In the genomic region with DNA sequence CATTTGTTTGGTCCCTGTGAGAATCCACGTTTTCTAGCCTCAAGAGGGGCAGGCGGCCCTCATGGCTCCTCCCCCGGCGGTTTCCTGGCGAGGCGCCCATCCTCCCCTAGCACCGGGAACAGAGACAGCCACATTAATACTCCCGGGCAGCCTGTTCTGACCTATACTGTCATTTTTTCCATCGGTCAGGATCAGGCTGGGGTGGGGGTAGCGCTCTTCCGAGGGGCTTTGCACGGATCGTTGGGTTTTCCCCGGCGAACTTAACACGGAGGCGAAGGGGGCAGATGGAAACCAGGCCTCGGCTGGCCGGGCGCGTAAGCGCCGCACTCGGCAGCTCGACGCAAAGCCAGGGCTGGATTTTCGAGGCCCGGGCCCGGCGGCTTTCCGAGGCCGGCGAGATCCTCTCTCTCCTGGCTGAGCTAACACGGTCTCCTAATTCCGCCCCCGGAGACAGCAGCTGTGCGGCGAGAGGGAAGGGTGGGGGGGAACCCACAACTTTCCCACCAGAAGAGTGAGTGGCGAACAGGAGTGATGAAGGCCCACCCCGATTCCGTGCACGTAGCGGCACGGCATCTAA, we compare ENCODE assay signal across 8 mouse cellular contexts. TPM values are rescaled to one million over a fixed set of nuclear protein-coding genes. Genes with fewer than 3 reads are reported as not detected.
DNase-seq lines count a peak whose midpoint lies in the region; ATAC-seq and TF ChIP-seq lines count a peak whose summit lies in the region.

No protein-coding gene starts in this region.

- H3K27ac ChIP-seq in forebrain, postnatal 0 days (ENCODE audit: low read depth, low read length) = peak overlapping the region; percentile 10; the same call in 1 of the 2 replicates
- peak overlapping the region; percentile 58 for H3K27ac ChIP-seq in hindbrain, embryonic 11.5 days (ENCODE audit: low read depth, low read length)
- peak overlapping the region; percentile 62 for H3K27ac ChIP-seq in limb, embryonic 11.5 days (replicated peaks; ENCODE audit: low read depth, low read length)
- peak overlapping the region; percentile 92 for H3K27ac ChIP-seq in midbrain, embryonic 10.5 days (replicated peaks)
- H3K27ac ChIP-seq in stomach, postnatal 0 days (replicated peaks) = peak overlapping the region; percentile 75

- H3K4me2 ChIP-seq in forebrain, postnatal 0 days (ENCODE audit: low read depth) = peak overlapping the region; percentile 59
- H3K4me2 ChIP-seq in hindbrain, embryonic 11.5 days (replicated peaks; ENCODE audit: low read depth, low read length) = peak overlapping the region; percentile 66
- peak overlapping the region; percentile 65 for H3K4me2 ChIP-seq in limb, embryonic 11.5 days (ENCODE audit: low read depth, severe bottlenecking)
- peak overlapping the region; percentile 56 for H3K4me2 ChIP-seq in stomach, postnatal 0 days (replicated peaks; ENCODE audit: low read depth)

- peak; percentile 45 to 51 for DNase-seq in frontal cortex, postnatal 36 days (ENCODE audit: low spot score in 2 of 2)
- DNase-seq in frontal cortex, postnatal 14 days (ENCODE audit: low spot score in 2 of 2) = no peak
- DNase-seq in adrenal gland, postnatal 10 days = peak; percentile 81
- DNase-seq in forebrain, postnatal 0 days = peak; percentile 66
- peak; percentile 73 for DNase-seq in hindbrain, embryonic 11.5 days (ENCODE audit: low spot score)
- DNase-seq in limb, embryonic 11.5 days (ENCODE audit: low spot score) = peak; percentile 72
- DNase-seq in midbrain, embryonic 10.5 days (ENCODE audit: low spot score) = peak; percentile 72
- peak; percentile 62 for DNase-seq in stomach, postnatal 0 days (ENCODE audit: low spot score)

- peak overlapping the region; percentile 31 for H3K4me3 ChIP-seq in forebrain, postnatal 0 days (ENCODE audit: low read depth, low read length)
- H3K4me3 ChIP-seq in hindbrain, embryonic 11.5 days (ENCODE audit: low read depth, low read length) = peak overlapping the region; percentile 16; the same call in 1 of the 2 replicates
- H3K4me3 ChIP-seq in limb, embryonic 11.5 days (ENCODE audit: low read depth, low read length) = peak overlapping the region; percentile 37
- H3K4me3 ChIP-seq in midbrain, embryonic 10.5 days = peak overlapping the region; percentile 60
- H3K4me3 ChIP-seq in stomach, postnatal 0 days (ENCODE audit: low read depth, low read length) = peak overlapping the region; percentile 40

- no peak for TF ChIP-seq EP300 in stomach, postnatal 0 days (optimal IDR thresholded peaks at IDR 0.05)

- H3K9me3 ChIP-seq in forebrain, postnatal 0 days (ENCODE audit: low read length) = no peaks in the 10 kb centered on the region
- no peaks in the 10 kb centered on the region for H3K9me3 ChIP-seq in hindbrain, embryonic 11.5 days (ENCODE audit: control insufficient read depth, low read length)
- no peaks in the 10 kb centered on the region for H3K9me3 ChIP-seq in limb, embryonic 11.5 days (ENCODE audit: control insufficient read depth, low read length)
- H3K9me3 ChIP-seq in midbrain, embryonic 10.5 days (replicated peaks) = no peaks in the 10 kb centered on the region
- H3K9me3 ChIP-seq in stomach, postnatal 0 days (ENCODE audit: control insufficient read depth, low read length) = no peaks in the 10 kb centered on the region

- no peaks in the 10 kb centered on the region for H3K27me3 ChIP-seq in forebrain, postnatal 0 days (ENCODE audit: insufficient read depth, low read length)
- peaks cover 58% of the 10 kb centered on the region for H3K27me3 ChIP-seq in hindbrain, embryonic 11.5 days (ENCODE audit: control insufficient read depth, insufficient read depth, low read length)
- peaks cover 56% of the 10 kb centered on the region for H3K27me3 ChIP-seq in limb, embryonic 11.5 days (ENCODE audit: control insufficient read depth, insufficient read depth, low read length)
- H3K27me3 ChIP-seq in midbrain, embryonic 10.5 days (ENCODE audit: low read depth, poor library complexity, severe bottlenecking) = peaks cover 84% of the 10 kb centered on the region
- no peaks in the 10 kb centered on the region for H3K27me3 ChIP-seq in stomach, postnatal 0 days (ENCODE audit: control insufficient read depth, insufficient read depth, low read length)

- ATAC-seq in forebrain, postnatal 0 days = peak; percentile 47
- peak; percentile 75 for ATAC-seq in hindbrain, embryonic 11.5 days (ENCODE audit: low FRiP score)
- ATAC-seq in limb, embryonic 11.5 days (ENCODE audit: insufficient number of reproducible peaks, low FRiP score, low TSS enrichment, low read depth) = peak; percentile 49; the same call in 1 of the 2 replicates
- peak; percentile 67 for ATAC-seq in stomach, postnatal 0 days (ENCODE audit: low FRiP score, low TSS enrichment)

- H3K36me3 ChIP-seq in forebrain, postnatal 0 days (ENCODE audit: insufficient read depth) = no peaks in the 10 kb centered on the region
- H3K36me3 ChIP-seq in hindbrain, embryonic 11.5 days (ENCODE audit: control insufficient read depth, insufficient read depth, low read length) = no peaks in the 10 kb centered on the region
- no peaks in the 10 kb centered on the region for H3K36me3 ChIP-seq in limb, embryonic 11.5 days (ENCODE audit: control insufficient read depth, insufficient read depth, low read length)
- H3K36me3 ChIP-seq in midbrain, embryonic 10.5 days = no peaks in the 10 kb centered on the region
- no peaks in the 10 kb centered on the region for H3K36me3 ChIP-seq in stomach, postnatal 0 days (ENCODE audit: control insufficient read depth, insufficient read depth, low read length)

- H3K9ac ChIP-seq in forebrain, postnatal 0 days = peak overlapping the region; percentile 22; the same call in 1 of the 2 replicates
- H3K9ac ChIP-seq in hindbrain, embryonic 11.5 days (ENCODE audit: low read depth, low read length) = no peak overlapping the region
- no peak overlapping the region for H3K9ac ChIP-seq in limb, embryonic 11.5 days (ENCODE audit: low read length)
- H3K9ac ChIP-seq in stomach, postnatal 0 days (ENCODE audit: low read length) = peak overlapping the region; percentile 53; the same call in 1 of the 2 replicates

- 15% methylated on average over 43 of the region's 44 CpGs for WGBS in forebrain, postnatal 0 days
- WGBS in hindbrain, embryonic 11.5 days = 4% methylated on average over 44 of the region's 44 CpGs
- WGBS in limb, embryonic 11.5 days = 7% methylated on average over 40 of the region's 44 CpGs
- 9% methylated on average over 44 of the region's 44 CpGs for WGBS in midbrain, embryonic 10.5 days
- WGBS in stomach, postnatal 0 days = 5% methylated on average over 42 of the region's 44 CpGs

- TF ChIP-seq CTCF in forebrain, postnatal 0 days (IDR thresholded peaks at IDR 0.05; ENCODE audit: low read depth) = no peak
- no peak for TF ChIP-seq CTCF in stomach, postnatal 0 days (IDR thresholded peaks at IDR 0.05; ENCODE audit: low read depth)

- no peaks in the 10 kb centered on the region for H3K4me1 ChIP-seq in forebrain, postnatal 0 days (ENCODE audit: insufficient read depth)
- no peaks in the 10 kb centered on the region for H3K4me1 ChIP-seq in hindbrain, embryonic 11.5 days (replicated peaks; ENCODE audit: control insufficient read depth, insufficient read depth, low read length)
- H3K4me1 ChIP-seq in limb, embryonic 11.5 days (ENCODE audit: control insufficient read depth, insufficient read depth, low read length) = peaks cover 15% of the 10 kb centered on the region
- H3K4me1 ChIP-seq in midbrain, embryonic 10.5 days = peaks cover 68% of the 10 kb centered on the region
- no peaks in the 10 kb centered on the region for H3K4me1 ChIP-seq in stomach, postnatal 0 days (replicated peaks; ENCODE audit: control insufficient read depth, insufficient read depth)

RNA-seq across cellular contexts. Expression of gene Bcor, which starts 1.8 kb away (rescaled TPM):
- total RNA-seq in adrenal gland, postnatal 10 days (2021) = 10 to 100 TPM; 21.1 to 23.3 TPM
- 32.1 and 33.5 TPM in 2 replicates for total RNA-seq in forebrain, postnatal 0 days (2014; rRNA removed)
- polyA plus RNA-seq in forebrain, postnatal 0 days (2015; fragmentation: Nextera tagmentation; extraction: Ambion mirVana) = 10.3 and 10.5 TPM in 2 replicates
- polyA plus RNA-seq in hindbrain, embryonic 11.5 days (2014; fragmentation: Nextera tagmentation; extraction: Ambion mirVana) = 23.1 and 24.6 TPM in 2 replicates
- 26.6 and 30.5 TPM in 2 replicates for polyA plus RNA-seq in limb, embryonic 11.5 days (2014; fragmentation: Nextera tagmentation; extraction: Ambion mirVana)
- polyA plus RNA-seq in midbrain, embryonic 10.5 days (2016; fragmentation: Nextera tagmentation; extraction: Ambion mirVana) = 17.9 and 22.4 TPM in 2 replicates
- polyA plus RNA-seq in stomach, postnatal 0 days (2015; fragmentation: Nextera tagmentation; extraction: Ambion mirVana) = 4.7 and 5.5 TPM in 2 replicates

Comparison
In these comparisons a context has a peak if more than half of its experiments do, and no peak if none do; other contexts are left out.
1. DNase-seq: peak in frontal cortex, postnatal 36 days (2 of 2), adrenal gland, postnatal 10 days (single experiment), forebrain, postnatal 0 days (single experiment), hindbrain, embryonic 11.5 days (single experiment), limb, embryonic 11.5 days (single experiment), midbrain, embryonic 10.5 days (single experiment) and stomach, postnatal 0 days (single experiment); none in frontal cortex, postnatal 14 days (0 of 2).
2. H3K27ac ChIP-seq: peak in every context shown above with its lines; median percentile 92 in midbrain, embryonic 10.5 days; 75 in stomach, postnatal 0 days; 62 in limb, embryonic 11.5 days; 58 in hindbrain, embryonic 11.5 days; 10 in forebrain, postnatal 0 days.
3. H3K9ac ChIP-seq: peak in forebrain, postnatal 0 days (single experiment) and stomach, postnatal 0 days (single experiment); none in hindbrain, embryonic 11.5 days (single experiment) and limb, embryonic 11.5 days (single experiment).
4. Peak in every context shown above with its lines, with median percentiles within 50 percentile points of each other: ATAC-seq, H3K4me2 ChIP-seq and H3K4me3 ChIP-seq.